Mouse (Mus musculus) kidney, adult 2 months (tissue): ENCODE results near the gene Lrmda.

Source experiments
- CTCF ChIP-seq: fragments of 200-500 bp; conservative IDR thresholded peaks from 2 replicates; pipeline ENCODE4 v1.5.1; 2011; ENCODE audit warnings: low read depth, mild to moderate bottlenecking, control low read depth, low read length, moderate library complexity, mixed read lengths; ENCODE audit not compliant: insufficient read depth, insufficient read length
- POLR2A ChIP-seq: fragments of 200-500 bp; IDR thresholded peaks from one replicate; pipeline ENCODE4 v1.6.1; 2011; ENCODE audit warnings: low read depth, low read length, control low read depth

DNA sequence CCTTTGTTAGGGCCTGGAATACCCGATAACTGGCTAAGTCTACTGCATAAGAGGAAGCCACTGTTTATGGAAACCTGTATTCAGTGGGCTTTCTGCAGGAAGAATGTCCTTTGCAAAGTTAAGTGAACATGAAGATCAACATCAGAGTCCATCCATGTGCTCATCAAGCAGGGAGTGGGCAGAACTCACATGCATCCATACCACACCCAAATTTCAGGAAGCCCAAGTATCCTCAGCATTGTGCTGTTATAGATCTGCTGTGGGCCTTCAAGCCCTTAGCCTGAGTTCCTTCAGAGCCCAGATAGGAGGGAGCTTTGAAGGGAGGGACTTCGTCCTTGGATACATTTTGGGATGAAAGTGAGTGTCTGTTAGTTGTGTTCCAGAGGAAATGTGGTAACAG, 681.2 kb downstream of the Lrmda start:
- no peak for TF ChIP-seq CTCF
- no peak for TF ChIP-seq POLR2A
